Mouse (Mus musculus) forebrain, embryonic 15.5 days (tissue): Measurements from ENCODE around the gene H2-Q1. TPM values are rescaled to one million over a fixed set of nuclear protein-coding genes. Genes with fewer than 3 reads are reported as not detected.
"Not testable (repeated sequence)": the region's sequence is repeated elsewhere in the genome, so short reads cannot be mapped to it uniquely, and the experiment has no call there.

Experiments used
- ATAC-seq: fragments of 200-750 bp; cut with Nextera tagmentation; replicated peaks from 2 replicates; pipeline ENCODE4 v1.8.0; 2017; ENCODE audit warnings: mild to moderate bottlenecking, moderate TSS enrichment, moderate library complexity
- H3K27ac ChIP-seq: fragments of 300-500 bp; sonication (generic); replicated peaks from 2 replicates; pipeline ENCODE4 v1.5.1; 2015; ENCODE audit warnings: mild to moderate bottlenecking, inconsistent platforms
- H3K27me3 ChIP-seq: fragments of 300-500 bp; sonication (generic); 2 replicates; pipeline ENCODE4 v1.6.1; 2015; ENCODE audit warnings: inconsistent platforms
- H3K36me3 ChIP-seq: fragments of 300-500 bp; sonication (generic); 2 replicates; pipeline ENCODE4 v1.6.1; 2015; ENCODE audit warnings: mild to moderate bottlenecking, inconsistent platforms
- H3K4me1 ChIP-seq: fragments of 300-500 bp; sonication (generic); 2 replicates; pipeline ENCODE4 v1.6.1; 2015; ENCODE audit warnings: inconsistent platforms
- H3K4me2 ChIP-seq: fragments of 300-500 bp; sonication (generic); replicated peaks from 2 replicates; pipeline ENCODE4 v1.6.1; 2015; ENCODE audit warnings: mild to moderate bottlenecking, inconsistent platforms
- H3K4me3 ChIP-seq: fragments of 300-500 bp; sonication (generic); 2 replicates; pipeline ENCODE4 v1.5.1; 2015; ENCODE audit warnings: mild to moderate bottlenecking, inconsistent platforms
- H3K9ac ChIP-seq: fragments of 300-500 bp; sonication (generic); replicated peaks from 2 replicates; pipeline ENCODE4 v1.6.1; 2015; ENCODE audit warnings: mild to moderate bottlenecking, inconsistent platforms
- H3K9me3 ChIP-seq: fragments of 300-500 bp; sonication (generic); 2 replicates; pipeline ENCODE4 v1.6.1; 2016; ENCODE audit warnings: inconsistent platforms
- WGBS: fragments of 180-500 bp; shearing (Covaris S2); methylation state at CpG from one replicate; pipeline ENCODE4 v1.1.7; 2015; ENCODE audit warnings: mixed read lengths; 5-methylcytosine and 5-hydroxymethylcytosine counted together
- polyA plus RNA-seq: library from polyadenylated mRNA; unstranded; fragments of >200 nt; fragmentation: Nextera tagmentation; extraction: Ambion mirVana; gene quantifications from 2 replicates; pipeline ENCODE4 v1.2.1, GENCODE M21; 2015

Gene H2-Q1
- polyA plus RNA-seq: 0.27 and 0.32 TPM in 2 replicates

DNA sequence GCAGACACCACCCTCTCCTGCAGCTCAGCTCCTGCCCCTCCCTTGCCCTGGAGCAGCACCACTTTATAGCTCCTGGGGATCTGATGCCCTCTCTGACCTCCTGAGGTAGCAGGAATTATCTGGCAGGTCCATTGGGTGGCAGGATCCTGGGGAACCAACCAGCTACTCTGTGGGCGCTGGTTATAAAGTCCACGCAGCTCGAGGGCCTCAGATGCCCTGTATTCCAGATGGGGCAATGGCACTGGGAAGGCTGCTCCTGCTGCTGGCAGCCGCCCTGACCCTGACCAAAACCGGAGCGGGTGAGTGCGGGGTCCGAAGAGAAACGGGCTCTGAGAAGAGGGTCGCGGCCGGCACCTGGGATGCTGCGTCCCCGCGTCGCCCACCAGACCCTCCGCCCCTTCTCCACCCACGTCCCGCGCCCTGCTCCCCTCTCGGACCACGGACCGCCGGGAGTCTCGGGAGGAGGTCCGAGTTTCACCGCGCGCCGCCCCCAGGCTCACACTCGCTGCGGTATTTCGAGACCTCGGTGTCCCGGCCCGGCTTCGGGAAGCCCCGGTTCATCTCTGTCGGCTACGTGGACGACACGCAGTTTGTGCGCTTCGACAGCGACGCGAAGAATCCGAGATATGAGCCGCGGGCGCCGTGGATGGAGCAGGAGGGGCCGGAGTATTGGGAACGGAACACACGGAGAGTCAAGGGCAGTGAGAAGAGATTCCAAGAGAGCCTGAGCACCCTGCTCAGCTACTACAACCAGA lies at the start of gene H2-Q1:
H2-Q1 (plus strand) TSS at position 79 of the 755 bp plus-strand sequence.
- H3K4me3 ChIP-seq: peak within 1 kb of the TSS; percentile 31

GRCm38 (mm10) chr17:35272249-35272648 lies 48.0 kb upstream of the H2-Q1 start:
- no peak for ATAC-seq
- 78% methylated on average over 3 of the region's 3 CpGs for WGBS
- Histone ChIP-seq H3K36me3 (no peaks in the 10 kb centered on the region), H3K4me2 (no peak overlapping the region), H3K27me3 (peaks cover 13% of the 10 kb centered on the region), H3K9ac (no peak overlapping the region), H3K4me1 (no peaks in the 10 kb centered on the region), H3K27ac (no peak overlapping the region), H3K4me3 (no peak overlapping the region), H3K9me3 (no peaks in the 10 kb centered on the region)

More for the DNA sequence above, at the start of gene H2-Q1:
- Histone ChIP-seq H3K27ac (no peak within 1 kb of the TSS), H3K36me3 (no peaks in the 10 kb centered on the region), H3K4me1 (peaks cover 7% of the 10 kb centered on the region; the same call in 1 of the 2 replicates), H3K9me3 (no peaks in the 10 kb centered on the region), H3K9ac (no peak within 1 kb of the TSS), H3K27me3 (peaks cover 27% of the 10 kb centered on the region), H3K4me2 (peak within 1 kb of the TSS; percentile 51)
- ATAC-seq: no peak
- 3% methylated on average over 55 of the region's 55 CpGs for WGBS

DNA sequence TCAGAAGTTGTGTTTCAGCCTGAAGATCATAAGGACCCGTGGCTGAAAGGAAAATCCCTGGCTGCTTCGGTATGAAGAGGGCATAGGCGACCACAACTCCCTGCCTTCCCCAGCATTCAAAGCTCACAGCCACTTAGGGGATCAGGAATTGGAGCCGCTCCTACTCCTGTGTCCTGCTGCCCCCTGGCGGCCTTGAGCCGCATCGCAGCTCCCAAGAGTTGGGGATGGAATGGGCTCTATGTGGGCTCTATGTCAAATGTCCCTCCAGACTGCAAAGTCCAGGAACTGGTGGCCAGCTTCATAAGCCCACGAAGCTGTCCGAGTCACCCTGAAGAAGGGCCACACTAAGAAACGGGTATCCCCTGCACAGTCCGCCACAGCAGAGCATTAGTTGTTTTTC lies 45.4 kb upstream of the H2-Q1 start:
- Histone ChIP-seq H3K4me1 (no peaks in the 10 kb centered on the region), H3K4me2 (no peak overlapping the region), H3K4me3 (no peak overlapping the region), H3K9ac (no peak overlapping the region), H3K27me3 (peaks cover 13% of the 10 kb centered on the region), H3K36me3 (no peaks in the 10 kb centered on the region), H3K27ac (no peak overlapping the region), H3K9me3 (no peaks in the 10 kb centered on the region)
- ATAC-seq: peak; percentile 43; the same call in 1 of the 2 replicates
- 5% methylated on average over 11 of the region's 11 CpGs for WGBS

GRCm38 (mm10) chr17:35276304-35276864 lies 43.8 kb upstream of the H2-Q1 start:
- WGBS: 20% methylated on average over 13 of the region's 13 CpGs
- Histone ChIP-seq H3K27me3 (peaks cover 13% of the 10 kb centered on the region), H3K4me2 (no peak overlapping the region; the same call in 1 of the 2 replicates), H3K27ac (no peak overlapping the region), H3K4me1 (no peaks in the 10 kb centered on the region), H3K36me3 (no peaks in the 10 kb centered on the region), H3K9ac (no peak overlapping the region), H3K4me3 (no peak overlapping the region), H3K9me3 (no peaks in the 10 kb centered on the region)
- ATAC-seq: no peak

GRCm38 (mm10) chr17:35278049-35278448 lies 42.2 kb upstream of the H2-Q1 start:
- H3K9ac ChIP-seq: no peak overlapping the region
- ATAC-seq: no peak
- H3K4me1 ChIP-seq: no peaks in the 10 kb centered on the region
- no peak overlapping the region for H3K27ac ChIP-seq
- H3K9me3 ChIP-seq: no peaks in the 10 kb centered on the region
- peaks cover 13% of the 10 kb centered on the region for H3K27me3 ChIP-seq
- H3K4me3 ChIP-seq: no peak overlapping the region
- H3K36me3 ChIP-seq: no peaks in the 10 kb centered on the region
- 88% methylated on average over 8 of the region's 8 CpGs for WGBS
- H3K4me2 ChIP-seq: no peak overlapping the region

GRCm38 (mm10) chr17:35278957-35279688 lies 41.1 kb upstream of the H2-Q1 start:
- H3K4me2 ChIP-seq: no peak overlapping the region
- no peaks in the 10 kb centered on the region for H3K4me1 ChIP-seq
- H3K4me3 ChIP-seq: no peak overlapping the region
- H3K9ac ChIP-seq: no peak overlapping the region
- no peak overlapping the region for H3K27ac ChIP-seq
- no peaks in the 10 kb centered on the region for H3K9me3 ChIP-seq
- H3K36me3 ChIP-seq: no peaks in the 10 kb centered on the region
- ATAC-seq: no peak
- 91% methylated on average over 13 of the region's 13 CpGs for WGBS
- H3K27me3 ChIP-seq: peaks cover 13% of the 10 kb centered on the region

DNA sequence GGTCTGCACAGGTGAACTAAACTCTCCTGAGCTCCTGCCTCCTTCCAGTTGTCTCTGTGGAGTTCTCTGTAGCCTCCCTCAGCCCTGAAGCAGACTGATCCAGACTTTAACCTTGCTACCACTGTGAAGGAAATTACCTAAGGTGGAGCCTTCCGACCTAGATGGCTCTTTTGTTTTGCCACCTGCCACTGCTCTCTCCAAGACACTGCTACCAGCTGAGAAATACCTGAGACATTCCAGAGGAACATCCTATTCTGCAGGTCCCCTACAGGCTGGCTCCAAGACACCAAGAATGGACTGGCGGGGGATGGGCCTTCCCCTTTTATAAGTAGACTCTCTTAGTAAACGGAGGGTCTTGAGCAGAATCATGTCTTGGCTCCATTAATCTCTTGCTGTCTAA lies 39.9 kb upstream of the H2-Q1 start:
- Histone ChIP-seq H3K27me3 (peaks cover 13% of the 10 kb centered on the region), H3K4me3 (no peak overlapping the region), H3K4me1 (no peaks in the 10 kb centered on the region), H3K9ac (no peak overlapping the region), H3K9me3 (no peaks in the 10 kb centered on the region), H3K4me2 (no peak overlapping the region), H3K36me3 (no peaks in the 10 kb centered on the region), H3K27ac (no peak overlapping the region)
- WGBS: 76% methylated on average over 3 of the region's 3 CpGs
- no peak for ATAC-seq

DNA sequence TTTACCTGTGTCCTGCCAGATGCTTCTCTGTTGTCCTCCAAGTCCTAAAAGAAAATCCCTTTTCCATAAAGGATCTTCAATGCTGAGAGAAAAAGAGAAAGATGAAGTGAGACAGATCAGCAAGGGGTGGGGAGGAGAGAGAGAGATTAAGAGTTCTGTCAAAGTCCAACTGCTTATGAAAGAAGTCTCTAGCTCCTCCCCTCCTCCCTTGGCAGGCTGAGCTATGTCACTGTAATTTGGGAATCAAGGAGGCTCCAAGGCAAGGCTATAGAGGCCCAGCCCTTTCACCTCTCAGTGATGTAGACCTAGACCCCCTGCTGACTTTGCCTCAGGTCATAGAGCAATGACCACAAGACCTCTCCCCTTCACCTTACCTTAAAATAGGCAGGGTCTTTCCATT lies 34.8 kb upstream of the H2-Q1 start:
- H3K27me3 ChIP-seq: no peaks in the 10 kb centered on the region
- ATAC-seq: no peak

GRCm38 (mm10) chr17:35295796-35296195 lies 24.4 kb upstream of the H2-Q1 start:
- not testable (repeated sequence) for H3K9me3 ChIP-seq, H3K27me3 ChIP-seq, H3K36me3 ChIP-seq, H3K4me2 ChIP-seq, H3K4me3 ChIP-seq, ATAC-seq, H3K9ac ChIP-seq, H3K4me1 ChIP-seq, H3K27ac ChIP-seq
- 5% methylated on average over 5 of the region's 5 CpGs for WGBS

More for the DNA sequence above, 34.8 kb upstream of the H2-Q1 start:
- Histone ChIP-seq H3K9ac (no peak overlapping the region), H3K9me3 (no peaks in the 10 kb centered on the region), H3K4me1 (no peaks in the 10 kb centered on the region), H3K4me3 (no peak overlapping the region), H3K4me2 (no peak overlapping the region), H3K36me3 (no peaks in the 10 kb centered on the region), H3K27ac (no peak overlapping the region)

- not testable (repeated sequence) for H3K9ac ChIP-seq, H3K4me3 ChIP-seq, ATAC-seq, H3K9me3 ChIP-seq, H3K4me1 ChIP-seq, H3K4me2 ChIP-seq, H3K36me3 ChIP-seq, H3K27me3 ChIP-seq, H3K27ac ChIP-seq
- 87% methylated on average over 7 of the region's 7 CpGs for WGBS
Measured at GRCm38 (mm10) chr17:35300261-35300945, 19.8 kb upstream of the H2-Q1 start.

- no peak for ATAC-seq
- Histone ChIP-seq H3K4me3 (no peak overlapping the region), H3K9me3 (no peaks in the 10 kb centered on the region), H3K36me3 (no peaks in the 10 kb centered on the region), H3K27me3 (no peaks in the 10 kb centered on the region), H3K27ac (no peak overlapping the region), H3K9ac (no peak overlapping the region), H3K4me2 (no peak overlapping the region), H3K4me1 (no peaks in the 10 kb centered on the region)
- 23% methylated on average over 13 of the region's 13 CpGs for WGBS
Measured at GRCm38 (mm10) chr17:35301645-35302258, 18.5 kb upstream of the H2-Q1 start.
